Mouse (Mus musculus) lung, embryonic 15.5 days (tissue): Measurements from ENCODE around the gene Nfkb1. TPM values are rescaled to one million over a fixed set of nuclear protein-coding genes. Genes with fewer than 3 reads are reported as not detected.

Experiments
- ATAC-seq: fragments of 200-750 bp; cut with Nextera tagmentation; 2 replicates; pipeline ENCODE4 v1.8.0; 2017; ENCODE audit warnings: moderate number of reproducible peaks, borderline replicate concordance; ENCODE audit not compliant: low FRiP score, low TSS enrichment; ENCODE audit errors: extremely low read depth
- H3K27ac ChIP-seq: fragments of 300-500 bp; sonication (generic); 2 replicates; pipeline ENCODE4 v1.5.1; 2015; ENCODE audit warnings: moderate library complexity, mild to moderate bottlenecking, inconsistent platforms
- H3K27me3 ChIP-seq: fragments of 300-500 bp; sonication (generic); 2 replicates; pipeline ENCODE4 v1.6.1; 2015; ENCODE audit warnings: inconsistent platforms
- H3K36me3 ChIP-seq: fragments of 300-500 bp; sonication (generic); 2 replicates; pipeline ENCODE4 v1.6.1; 2015; ENCODE audit warnings: inconsistent platforms
- H3K4me1 ChIP-seq: fragments of 300-500 bp; sonication (generic); 2 replicates; pipeline ENCODE4 v1.6.1; 2015; ENCODE audit warnings: inconsistent platforms
- H3K4me2 ChIP-seq: fragments of 300-500 bp; sonication (generic); 2 replicates; pipeline ENCODE4 v1.6.1; 2015; ENCODE audit warnings: inconsistent platforms, mild to moderate bottlenecking, moderate library complexity
- H3K4me3 ChIP-seq: fragments of 300-500 bp; sonication (generic); 2 replicates; pipeline ENCODE4 v1.5.1; 2015; ENCODE audit warnings: mild to moderate bottlenecking, inconsistent platforms
- H3K9ac ChIP-seq: fragments of 300-500 bp; sonication (generic); 2 replicates; pipeline ENCODE4 v1.6.1; 2015; ENCODE audit warnings: inconsistent platforms
- H3K9me3 ChIP-seq: fragments of 300-500 bp; sonication (generic); 2 replicates; pipeline ENCODE4 v1.6.1; 2016; ENCODE audit warnings: inconsistent platforms
- WGBS: fragments of 180-500 bp; shearing (Covaris S2); methylation state at CpG from one replicate; pipeline ENCODE4 v1.1.7; 2015; 5-methylcytosine and 5-hydroxymethylcytosine counted together
- polyA plus RNA-seq: library from polyadenylated mRNA; unstranded; fragments of >200 nt; fragmentation: Nextera tagmentation; extraction: Ambion mirVana; gene quantifications from 2 replicates; pipeline ENCODE4 v1.2.1, GENCODE M21; 2015

Gene Nfkb1
- polyA plus RNA-seq, 1 experiment from 2014 or later: 30.7 TPM

DNA sequence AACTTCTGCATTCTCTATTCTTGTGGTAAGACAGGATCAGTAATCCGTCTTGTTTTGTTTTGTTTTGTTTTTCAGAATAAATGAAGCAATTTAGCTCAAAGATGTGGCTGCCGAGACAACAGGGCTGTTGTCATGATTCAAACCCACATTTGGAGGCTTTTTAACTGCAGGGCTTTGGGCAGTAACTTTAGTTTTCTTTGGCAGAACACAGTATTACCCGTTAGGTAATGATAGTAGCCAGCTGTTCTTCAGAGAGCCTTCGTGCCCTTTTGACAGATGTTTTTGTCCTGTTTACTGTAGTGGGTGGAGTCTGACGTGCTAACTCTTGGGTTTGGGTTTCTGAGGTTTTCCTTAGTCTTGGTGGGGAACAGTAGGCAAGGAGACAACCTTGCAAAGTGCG is 118.3 kb downstream of the Nfkb1 start:
- Histone ChIP-seq H3K27ac (no peak overlapping the region), H3K9me3 (no peaks in the 10 kb centered on the region), H3K9ac (no peak overlapping the region), H3K36me3 (no peaks in the 10 kb centered on the region), H3K4me2 (no peak overlapping the region), H3K4me3 (no peak overlapping the region), H3K27me3 (no peaks in the 10 kb centered on the region), H3K4me1 (peaks cover 12% of the 10 kb centered on the region; the same call in 1 of the 2 replicates)
- WGBS: 40% methylated on average over 6 of the region's 6 CpGs
- peak; percentile 44; the same call in 1 of the 2 replicates for ATAC-seq

DNA sequence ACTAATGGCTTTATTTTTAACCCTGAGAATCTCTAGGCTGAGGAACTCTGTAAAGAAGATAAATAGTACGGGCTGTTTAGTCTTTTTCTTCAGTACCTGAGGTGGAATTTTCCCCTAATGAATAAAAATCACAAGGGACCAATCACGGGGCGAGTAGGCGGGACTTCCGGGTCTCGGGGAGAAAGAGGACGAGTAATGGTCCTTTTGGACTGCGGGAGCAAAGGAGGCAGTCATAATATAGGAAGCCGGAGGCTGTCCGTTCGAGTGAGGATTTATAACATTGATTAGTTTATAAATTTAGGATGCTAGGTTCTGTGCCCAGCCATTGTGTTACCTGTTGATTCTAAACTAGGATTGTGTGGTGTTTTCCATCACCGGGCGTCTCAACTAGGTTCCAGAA is 119.8 kb downstream of the Nfkb1 start:
- no peaks in the 10 kb centered on the region for H3K9me3 ChIP-seq
- H3K4me1 ChIP-seq: peaks cover 12% of the 10 kb centered on the region; the same call in 1 of the 2 replicates
- peak overlapping the region; percentile 26 for H3K4me2 ChIP-seq
- H3K27ac ChIP-seq: no peak overlapping the region
- no peak overlapping the region for H3K9ac ChIP-seq
- H3K36me3 ChIP-seq: no peaks in the 10 kb centered on the region
- ATAC-seq: no peak
- H3K4me3 ChIP-seq: peak overlapping the region; percentile 16; the same call in 1 of the 2 replicates
- 71% methylated on average over 13 of the region's 13 CpGs for WGBS
- no peaks in the 10 kb centered on the region for H3K27me3 ChIP-seq

DNA sequence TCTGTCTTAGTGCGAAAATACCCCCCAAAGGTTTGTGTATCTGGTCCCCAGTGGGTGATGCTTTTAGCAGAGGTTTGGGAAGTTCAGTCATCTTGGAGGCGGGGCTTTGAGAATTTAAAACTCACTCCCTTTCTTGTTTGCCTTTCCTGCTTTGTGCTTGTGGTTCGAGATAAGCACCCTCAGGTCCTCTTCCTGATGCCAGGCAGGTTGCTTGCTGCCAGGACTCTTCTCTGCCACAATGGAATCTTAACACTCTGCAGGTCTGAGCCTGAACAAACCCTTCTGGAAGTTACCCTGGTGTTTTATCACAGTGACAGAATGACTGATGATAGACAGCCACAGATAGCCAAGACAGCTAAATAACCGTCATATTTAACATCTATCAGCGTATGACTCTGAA is 122.7 kb downstream of the Nfkb1 start:
- Histone ChIP-seq H3K27ac (no peak overlapping the region), H3K9me3 (no peaks in the 10 kb centered on the region), H3K4me3 (no peak overlapping the region), H3K4me2 (no peak overlapping the region), H3K4me1 (peaks cover 8% of the 10 kb centered on the region; the same call in 1 of the 2 replicates), H3K36me3 (no peaks in the 10 kb centered on the region), H3K9ac (no peak overlapping the region), H3K27me3 (no peaks in the 10 kb centered on the region)
- WGBS: 54% methylated on average over 5 of the region's 5 CpGs
- ATAC-seq: no peak

DNA sequence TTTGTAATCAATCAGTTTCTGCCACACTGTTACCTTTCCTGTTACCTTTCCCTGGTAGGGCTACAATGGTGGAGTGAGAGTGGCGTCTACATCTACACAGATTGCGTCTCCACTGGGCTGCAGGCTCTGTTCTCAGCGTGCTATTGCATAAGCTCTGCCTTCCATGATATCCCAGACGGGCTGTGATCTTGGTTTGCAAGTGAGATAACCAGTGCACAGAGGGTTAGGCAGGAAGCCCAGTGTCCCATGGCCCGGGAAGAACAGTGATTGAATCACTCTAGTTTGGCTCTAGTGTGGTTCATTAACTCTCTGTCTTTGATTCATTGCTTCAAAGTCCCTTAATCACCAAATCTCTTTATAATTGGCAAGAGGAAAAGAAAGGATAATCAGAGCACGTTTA is 123.5 kb downstream of the Nfkb1 start:
- Histone ChIP-seq H3K4me3 (no peak overlapping the region), H3K4me1 (peaks cover under 1% of the 10 kb centered on the region; the same call in 1 of the 2 replicates), H3K36me3 (no peaks in the 10 kb centered on the region), H3K27ac (no peak overlapping the region), H3K9ac (no peak overlapping the region), H3K27me3 (no peaks in the 10 kb centered on the region), H3K9me3 (no peaks in the 10 kb centered on the region), H3K4me2 (no peak overlapping the region)
- ATAC-seq: no peak
- WGBS: 63% methylated on average over 6 of the region's 6 CpGs

DNA sequence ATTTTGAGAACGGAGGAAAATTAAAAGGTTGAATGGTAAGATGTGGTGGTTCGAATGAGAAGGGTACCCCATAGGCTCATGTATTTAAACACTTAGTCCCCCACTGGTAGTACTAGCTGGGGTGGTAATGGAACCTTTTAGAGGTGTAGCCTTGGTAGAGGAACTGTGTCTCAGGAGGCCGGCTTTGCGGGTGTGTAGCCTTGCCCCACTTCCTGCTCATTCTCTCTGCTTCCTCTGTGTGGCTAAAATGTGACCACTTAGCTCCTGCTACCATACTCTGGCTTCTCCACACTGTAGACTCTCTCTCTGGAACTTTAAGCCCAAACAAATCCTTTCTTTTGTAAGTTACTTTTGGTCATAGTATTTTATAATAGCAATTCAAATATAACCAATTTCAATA is 126.0 kb downstream of the Nfkb1 start:
- Histone ChIP-seq H3K4me1 (no peaks in the 10 kb centered on the region; the same call in 1 of the 2 replicates), H3K36me3 (no peaks in the 10 kb centered on the region), H3K27me3 (no peaks in the 10 kb centered on the region), H3K27ac (no peak overlapping the region), H3K4me3 (no peak overlapping the region), H3K9ac (no peak overlapping the region), H3K4me2 (no peak overlapping the region), H3K9me3 (no peaks in the 10 kb centered on the region)
- no peak for ATAC-seq
- WGBS: 83% methylated on average over 4 of the region's 4 CpGs

DNA sequence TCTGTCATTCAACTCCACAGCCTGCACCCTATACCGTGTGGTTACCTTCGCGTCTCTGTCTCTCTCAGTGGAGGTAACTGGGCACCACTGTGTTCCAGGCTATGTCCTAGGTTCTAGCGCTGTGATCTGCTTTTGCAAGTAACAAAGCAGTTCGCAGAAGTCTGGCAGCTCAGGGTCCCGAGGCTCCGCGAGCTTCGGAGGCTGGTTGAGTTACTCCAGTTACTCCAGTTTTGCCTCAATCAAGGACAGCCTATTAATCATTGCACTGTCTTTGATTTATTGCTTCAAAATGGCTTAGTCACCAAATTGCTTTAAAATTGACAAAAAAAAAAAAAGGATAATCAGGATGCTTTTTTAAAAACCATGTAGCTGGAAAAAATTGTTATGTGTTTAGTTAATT is 126.6 kb downstream of the Nfkb1 start:
- Histone ChIP-seq H3K36me3 (no peaks in the 10 kb centered on the region), H3K27me3 (no peaks in the 10 kb centered on the region), H3K4me1 (no peaks in the 10 kb centered on the region; the same call in 1 of the 2 replicates), H3K27ac (no peak overlapping the region), H3K4me3 (no peak overlapping the region), H3K9ac (no peak overlapping the region), H3K4me2 (no peak overlapping the region), H3K9me3 (no peaks in the 10 kb centered on the region)
- 77% methylated on average over 9 of the region's 9 CpGs for WGBS
- no peak for ATAC-seq

DNA sequence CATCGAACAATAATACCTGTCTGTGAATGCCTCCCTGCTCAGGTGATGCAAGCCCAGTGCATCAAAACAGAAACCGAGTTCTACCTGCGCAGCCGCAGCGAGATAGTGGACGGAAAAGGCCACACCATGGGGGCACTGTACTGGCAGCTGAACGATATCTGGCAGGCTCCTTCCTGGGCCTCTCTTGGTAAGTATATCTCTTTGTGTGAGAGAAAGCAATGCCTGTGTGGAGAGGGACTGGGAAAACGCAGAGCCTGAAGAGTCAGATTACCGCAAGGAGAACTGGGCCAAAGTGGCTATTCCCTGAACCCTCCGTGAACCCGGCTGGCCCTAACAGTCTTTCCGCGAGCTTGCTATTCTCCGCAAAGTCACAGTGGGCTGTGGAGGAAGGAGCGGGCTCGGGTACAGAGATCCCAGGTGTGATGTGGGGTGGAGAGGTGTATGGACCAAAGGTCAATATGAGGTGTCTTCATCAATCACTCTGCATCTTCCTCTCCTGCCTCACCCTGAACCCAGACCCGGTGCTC is 128.1 kb downstream of the Nfkb1 start:
- Histone ChIP-seq H3K4me2 (no peak overlapping the region), H3K4me3 (no peak overlapping the region), H3K27me3 (no peaks in the 10 kb centered on the region), H3K4me1 (no peaks in the 10 kb centered on the region; the same call in 1 of the 2 replicates), H3K9ac (no peak overlapping the region), H3K9me3 (no peaks in the 10 kb centered on the region), H3K27ac (no peak overlapping the region), H3K36me3 (no peaks in the 10 kb centered on the region)
- no peak for ATAC-seq
- 74% methylated on average over 17 of the region's 17 CpGs for whole genome bisulfite sequencing

DNA sequence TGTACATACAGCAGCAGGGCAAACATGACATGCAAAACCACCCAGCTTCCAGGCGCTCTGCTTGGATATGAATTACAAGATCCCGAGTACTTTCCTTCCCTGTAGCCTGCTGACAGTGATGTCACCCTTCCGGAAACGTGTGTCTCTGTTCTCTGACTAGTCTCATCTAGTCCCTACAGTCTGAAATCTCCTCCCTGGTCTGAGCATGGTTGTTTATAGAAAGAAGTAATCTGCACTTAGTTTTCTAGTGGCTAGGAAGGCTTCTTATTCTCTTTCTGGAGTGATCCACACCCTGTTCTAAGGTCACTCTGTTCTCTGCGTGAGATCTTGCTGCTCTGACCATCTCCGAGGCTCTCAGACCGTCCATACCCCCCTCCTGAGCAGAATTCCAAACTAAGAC is 129.3 kb downstream of the Nfkb1 start:
- 77% methylated on average over 7 of the region's 7 CpGs for WGBS

DNA sequence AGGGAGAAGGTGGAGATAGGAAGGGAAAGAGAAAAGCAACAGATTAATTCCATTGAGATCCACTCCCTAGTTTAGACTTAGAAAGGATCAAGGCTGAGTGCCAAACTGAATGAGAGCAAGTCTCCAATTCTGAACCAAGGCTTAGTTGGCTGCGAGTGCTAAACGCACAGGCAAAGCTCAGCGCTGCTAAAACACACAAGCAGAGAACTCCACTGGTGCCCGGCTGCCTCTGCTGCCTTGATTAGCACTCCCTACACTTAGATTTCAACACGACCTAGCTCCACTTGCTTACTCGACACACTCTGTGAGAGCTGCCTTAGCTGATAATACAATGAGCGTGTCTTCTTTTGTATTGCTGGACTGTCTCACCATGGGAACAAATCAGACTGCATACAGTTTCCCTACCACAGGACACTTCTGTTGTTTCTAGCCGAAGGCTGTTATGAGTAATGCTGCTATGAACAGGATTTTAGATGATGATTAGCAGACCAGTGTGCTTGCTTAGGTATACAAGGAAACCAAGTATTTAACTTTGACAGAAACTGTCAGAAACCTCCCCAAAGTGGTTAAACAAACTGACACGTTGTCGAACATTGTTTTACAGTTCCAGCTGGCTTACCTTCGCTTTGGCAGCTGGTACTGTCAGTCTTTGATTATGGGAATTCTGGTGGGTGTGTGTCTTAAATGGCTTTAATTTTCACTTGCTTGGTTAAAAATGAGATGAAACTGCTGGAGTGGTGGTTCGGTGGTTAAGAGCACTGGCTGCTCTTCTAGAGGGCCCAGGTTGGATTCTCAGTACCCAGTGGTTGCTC is 134.3 kb downstream of the Nfkb1 start:
- Histone ChIP-seq H3K27ac (no peak overlapping the region), H3K36me3 (no peaks in the 10 kb centered on the region)
- no peak for ATAC-seq

More for the DNA sequence above, 129.3 kb downstream of the Nfkb1 start:
- Histone ChIP-seq H3K9me3 (no peaks in the 10 kb centered on the region), H3K4me1 (no peaks in the 10 kb centered on the region; the same call in 1 of the 2 replicates), H3K4me2 (no peak overlapping the region), H3K4me3 (no peak overlapping the region), H3K36me3 (no peaks in the 10 kb centered on the region), H3K27ac (no peak overlapping the region), H3K9ac (no peak overlapping the region), H3K27me3 (no peaks in the 10 kb centered on the region)
- ATAC-seq: no peak

DNA sequence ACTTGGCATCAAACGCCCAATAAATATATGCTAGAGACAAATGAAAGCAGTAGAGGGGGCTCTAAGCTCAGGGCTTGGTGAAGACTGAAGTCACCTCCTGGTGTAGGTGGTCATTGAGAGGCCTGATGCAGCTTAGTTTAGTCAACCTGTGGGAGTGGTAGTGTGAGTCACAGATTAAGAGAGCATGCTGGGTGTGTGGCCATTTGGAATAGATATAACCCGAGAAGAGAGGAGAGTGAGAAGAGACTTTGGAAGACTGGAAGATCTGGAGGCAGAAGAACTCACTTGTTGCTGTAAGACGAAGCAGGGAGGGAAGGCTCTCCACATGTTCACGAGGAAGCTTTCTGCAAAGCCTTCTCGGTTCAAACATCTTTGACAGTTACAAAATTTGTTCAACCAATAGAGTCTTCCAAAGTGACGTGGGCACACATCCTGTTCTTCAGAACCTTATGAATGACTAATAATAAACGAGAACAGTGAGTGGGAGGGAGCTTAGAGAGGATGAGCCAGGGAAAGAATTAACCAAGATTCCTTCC is 135.2 kb downstream of the Nfkb1 start:
- no peak overlapping the region for H3K9ac ChIP-seq

More for the DNA sequence above, 134.3 kb downstream of the Nfkb1 start:
- Histone ChIP-seq H3K4me1 (no peaks in the 10 kb centered on the region), H3K4me3 (no peak overlapping the region), H3K9ac (no peak overlapping the region), H3K27me3 (no peaks in the 10 kb centered on the region), H3K9me3 (no peaks in the 10 kb centered on the region), H3K4me2 (no peak overlapping the region)
- WGBS: 83% methylated on average over 12 of the region's 12 CpGs

DNA sequence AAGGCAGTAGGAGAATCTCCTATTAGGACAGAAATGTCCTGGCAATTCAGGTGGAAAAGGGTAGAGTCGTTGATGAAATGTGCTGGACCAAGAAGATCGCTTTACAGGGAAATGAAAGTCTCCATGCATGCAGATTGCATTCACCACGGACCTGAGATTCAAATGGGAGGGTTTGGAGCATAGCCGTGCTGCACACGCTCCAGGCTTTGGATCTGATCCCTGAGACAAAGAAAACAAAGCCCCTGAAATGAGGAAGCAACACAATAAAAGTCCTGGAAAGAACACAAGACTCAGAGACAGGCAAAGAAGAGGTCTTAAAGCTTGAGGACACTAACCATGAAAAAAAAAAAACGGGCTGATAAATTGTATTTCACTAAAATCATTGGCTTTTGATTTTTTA is 136.2 kb downstream of the Nfkb1 start:
- no peak overlapping the region for H3K4me3 ChIP-seq
- 81% methylated on average over 6 of the region's 6 CpGs for WGBS
- no peak overlapping the region for H3K4me2 ChIP-seq
- no peaks in the 10 kb centered on the region for H3K4me1 ChIP-seq
- H3K27me3 ChIP-seq: no peaks in the 10 kb centered on the region
- no peak for ATAC-seq
- no peak overlapping the region for H3K27ac ChIP-seq
- H3K9me3 ChIP-seq: no peaks in the 10 kb centered on the region
- H3K36me3 ChIP-seq: no peaks in the 10 kb centered on the region
- H3K9ac ChIP-seq: no peak overlapping the region

More for the DNA sequence above, 135.2 kb downstream of the Nfkb1 start:
- no peak for ATAC-seq
- Histone ChIP-seq H3K27me3 (no peaks in the 10 kb centered on the region), H3K27ac (no peak overlapping the region), H3K4me3 (no peak overlapping the region), H3K4me1 (no peaks in the 10 kb centered on the region), H3K36me3 (no peaks in the 10 kb centered on the region), H3K4me2 (no peak overlapping the region), H3K9me3 (no peaks in the 10 kb centered on the region)
- 64% methylated on average over 7 of the region's 7 CpGs for WGBS

DNA sequence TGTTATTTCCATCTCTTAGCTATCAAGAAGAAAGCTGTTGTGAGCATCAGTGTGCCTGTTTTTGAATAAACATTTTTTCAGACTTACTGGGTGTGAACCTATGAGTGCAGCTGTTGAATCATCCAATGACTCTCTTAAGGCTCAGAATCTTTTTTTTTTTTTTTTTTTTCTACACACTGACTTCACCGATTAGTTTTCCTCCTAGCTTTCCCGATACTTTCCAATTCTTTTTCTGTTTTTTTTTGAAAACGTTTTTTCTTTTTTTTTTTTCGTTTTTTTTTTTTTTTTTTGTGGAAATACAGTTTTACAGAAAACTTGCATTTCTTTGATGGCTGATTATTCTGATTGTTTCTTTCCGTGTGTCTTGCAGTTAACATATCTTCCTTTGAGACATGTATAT is 138.5 kb downstream of the Nfkb1 start:
- Histone ChIP-seq H3K36me3 (no peaks in the 10 kb centered on the region), H3K4me1 (no peaks in the 10 kb centered on the region), H3K9ac (no peak overlapping the region), H3K4me3 (no peak overlapping the region), H3K4me2 (no peak overlapping the region), H3K27me3 (no peaks in the 10 kb centered on the region), H3K9me3 (no peaks in the 10 kb centered on the region), H3K27ac (no peak overlapping the region)
- no peak for ATAC-seq
- 72% methylated on average over 5 of the region's 5 CpGs for WGBS
